Mouse (Mus musculus) frontal cortex, postnatal 14 days (tissue): Measurements from ENCODE around the gene Plaa.
"Not testable (repeated sequence)": the region's sequence is repeated elsewhere in the genome, so short reads cannot be mapped to it uniquely, and the experiment has no call there.

ENCODE experiments used
- DNase-seq, 2 experiments: peaks; one replicate each; pipeline ENCODE4 v3.0.0; 2022; ENCODE audit warnings: low spot score in 2 of 2

The Plaa gene

GRCm38 (mm10) chr4:94603031-94603629 is at the start of gene Plaa:
Plaa (minus strand) TSS chr4:94603244.
- DNase-seq = peak; percentile 87 to 90

DNA sequence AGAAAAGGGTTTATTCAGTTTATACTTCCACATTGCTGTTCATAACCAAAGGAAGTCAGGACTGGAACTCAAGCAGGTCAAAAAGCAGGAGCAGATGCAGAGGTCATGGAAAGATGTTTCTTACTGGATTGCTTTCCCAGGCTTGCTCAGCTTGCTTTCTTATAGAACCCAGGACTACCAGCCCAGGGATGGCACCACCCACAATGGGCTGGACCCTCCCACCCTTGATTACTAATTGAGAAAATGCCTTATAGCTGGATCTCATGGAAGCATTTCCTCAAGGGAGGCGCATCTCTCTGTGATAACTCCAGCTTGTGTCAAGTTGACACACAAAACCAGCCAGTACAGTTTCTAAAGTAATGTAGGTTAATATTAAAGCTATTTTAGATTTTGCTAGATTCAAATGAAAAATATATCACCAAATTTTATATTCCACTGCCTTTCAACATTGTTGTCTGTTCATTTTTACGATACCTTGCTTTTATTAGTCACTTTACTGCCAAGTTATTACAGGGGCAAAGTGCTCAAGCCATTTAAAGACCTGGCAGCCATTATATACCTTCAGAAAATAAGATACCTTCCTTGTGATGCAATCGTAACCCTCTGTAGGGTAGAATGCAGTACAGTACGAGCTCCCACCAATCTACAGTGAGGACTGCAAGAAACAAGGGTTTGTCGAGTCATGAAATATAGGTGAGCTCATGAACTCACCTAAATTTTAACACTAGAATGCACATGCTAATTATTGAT is 47.6 kb upstream of the Plaa start:
- DNase-seq = not testable (repeated sequence)

DNA sequence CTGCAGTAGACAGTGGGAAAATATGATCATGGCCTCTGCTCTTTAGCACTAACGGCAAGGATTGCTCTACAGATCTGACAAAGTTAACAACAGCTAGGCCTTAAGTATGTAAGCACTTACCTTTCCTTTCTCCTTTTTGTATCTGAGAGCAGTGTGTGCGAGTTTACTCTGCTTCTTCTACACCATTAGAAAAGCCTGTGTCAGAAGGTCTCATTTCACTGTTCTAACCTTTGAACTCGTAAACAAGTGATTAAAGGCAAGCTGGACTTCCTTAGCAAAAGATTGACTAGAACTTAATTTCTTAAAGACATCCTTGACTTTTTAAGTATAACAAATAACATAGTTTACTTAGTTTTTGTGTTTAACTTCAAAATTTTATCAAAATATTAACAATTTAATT is 46.9 kb upstream of the Plaa start, which contains the start of gene Lrrc19:
Gene Lrrc19 (minus strand): TSS at position 225 of the 400 bp plus-strand sequence.
- DNase-seq = no peak

DNA sequence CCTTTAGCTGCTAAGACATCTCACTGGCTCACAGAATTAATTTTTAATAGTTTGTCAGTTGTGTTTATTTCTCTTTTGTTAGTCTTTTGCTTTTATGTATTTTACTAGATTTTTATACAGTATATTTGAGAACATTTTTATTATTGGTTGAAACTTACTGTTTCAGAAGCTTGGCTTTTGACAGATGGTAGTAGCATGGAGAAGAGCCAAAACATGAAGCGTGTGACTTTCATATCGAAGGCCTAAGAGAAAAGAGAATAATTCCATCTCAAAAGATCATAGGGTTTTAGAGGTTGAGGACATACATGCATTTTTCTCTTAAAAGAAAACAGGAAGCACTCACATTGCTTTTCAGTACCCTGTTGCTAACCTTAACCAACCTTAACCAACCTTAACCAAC is 40.1 kb upstream of the Plaa start:
- no peak for DNase-seq

- no peak for DNase-seq
Observed at GRCm38 (mm10) chr4:94620077-94620476, 17.0 kb upstream of the Plaa start.

DNA sequence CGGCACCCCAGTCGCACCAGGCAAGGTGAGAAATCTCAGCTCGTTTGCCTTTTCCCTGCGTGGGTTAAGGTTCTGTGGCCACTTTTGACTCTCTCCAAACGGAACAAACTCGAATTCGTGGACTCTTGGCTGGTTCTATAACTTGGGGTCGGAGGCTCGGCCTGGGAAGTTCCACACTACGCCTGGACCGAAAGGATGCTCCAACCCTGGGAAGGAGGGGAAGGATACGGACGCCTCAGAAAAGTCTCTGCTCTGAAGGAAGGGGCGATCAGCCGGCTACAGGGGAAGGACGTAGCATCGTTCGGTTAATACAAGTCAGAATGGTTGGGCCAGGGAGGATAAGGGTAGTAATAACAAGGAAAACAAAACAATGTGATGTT is 11.6 kb upstream of the Plaa start:
- DNase-seq = no peak

GRCm38 (mm10) chr4:94613972-94614626 is 11.1 kb upstream of the Plaa start, which contains the start of gene Ift74:
Ift74 (plus strand) TSS chr4:94614491.
- DNase-seq = peak; percentile 87 to 92

GRCm38 (mm10) chr4:94610339-94610738 is 7.3 kb upstream of the Plaa start:
- DNase-seq = no peak

DNA sequence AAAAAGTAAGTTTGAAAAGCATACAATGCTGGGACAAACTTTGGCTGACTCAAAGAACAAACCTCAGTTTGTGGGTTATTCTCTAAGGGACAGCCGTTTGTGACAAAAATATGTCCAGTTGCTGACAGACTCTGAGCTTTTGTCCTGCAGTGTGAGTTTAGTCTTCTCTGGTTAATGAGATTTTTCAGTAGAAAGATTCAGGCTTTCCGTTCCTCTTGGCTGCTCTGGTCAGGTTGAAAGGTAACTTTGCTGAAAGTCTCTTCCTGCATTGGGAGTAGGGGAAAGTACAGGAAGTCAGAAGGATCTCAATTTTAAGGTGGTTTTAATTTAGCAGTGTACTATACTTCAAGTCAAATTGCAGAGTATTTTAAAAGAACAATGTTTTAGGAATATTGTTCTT is 2.5 kb upstream of the Plaa start:
- DNase-seq = no peak

- DNase-seq = no peak
Observed at GRCm38 (mm10) chr4:94604452-94605019, 1.5 kb upstream of the Plaa start.

DNA sequence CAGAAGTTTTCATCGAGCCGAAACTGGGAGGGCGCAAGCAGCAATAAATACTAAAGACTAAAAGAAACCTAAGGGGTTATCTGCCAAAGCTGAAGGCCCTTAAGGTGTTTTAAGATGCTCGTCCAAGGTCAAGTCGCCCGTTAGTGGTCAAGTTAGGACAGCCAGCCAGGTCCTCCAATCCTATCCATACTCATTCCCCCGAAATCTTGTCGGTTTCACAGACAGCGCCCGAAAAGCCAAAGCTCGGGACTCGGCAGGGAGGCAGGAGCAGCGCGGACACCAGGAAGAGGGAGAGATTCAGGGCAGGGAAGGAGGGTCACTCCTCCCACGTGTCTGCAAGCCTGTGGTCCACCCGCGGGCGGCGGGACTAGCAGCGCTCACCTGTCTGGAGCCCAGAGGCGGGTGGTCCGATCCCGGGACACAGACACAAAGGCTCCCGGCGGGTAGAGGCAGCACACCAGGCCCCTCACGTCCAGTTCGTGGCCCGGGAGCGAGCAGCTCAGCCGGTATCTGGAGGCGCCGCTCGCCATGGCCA is 481 bp downstream of the Plaa start:
- no peak for DNase-seq

GRCm38 (mm10) chr4:94601395-94601794 is 1.6 kb downstream of the Plaa start:
- no peak for DNase-seq

DNA sequence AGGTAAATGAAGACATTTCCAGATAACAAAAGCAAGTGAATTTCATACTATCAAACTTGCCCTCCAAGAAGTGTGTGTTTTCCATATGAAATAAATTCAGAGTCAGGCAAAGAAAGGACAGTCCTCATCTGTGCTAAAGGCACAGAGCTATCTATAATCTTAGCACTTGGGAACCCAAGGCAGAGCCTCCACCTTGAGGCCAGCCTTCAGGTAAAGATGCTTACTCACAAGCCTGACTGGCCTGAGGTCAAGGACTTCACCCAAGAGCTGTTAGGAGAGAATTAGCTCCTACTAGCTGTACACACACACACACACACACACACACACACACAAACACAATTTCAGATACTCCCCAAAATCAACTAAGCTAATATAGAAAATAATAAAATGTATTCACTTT is 10.3 kb downstream of the Plaa start:
- DNase-seq = no peak

DNA sequence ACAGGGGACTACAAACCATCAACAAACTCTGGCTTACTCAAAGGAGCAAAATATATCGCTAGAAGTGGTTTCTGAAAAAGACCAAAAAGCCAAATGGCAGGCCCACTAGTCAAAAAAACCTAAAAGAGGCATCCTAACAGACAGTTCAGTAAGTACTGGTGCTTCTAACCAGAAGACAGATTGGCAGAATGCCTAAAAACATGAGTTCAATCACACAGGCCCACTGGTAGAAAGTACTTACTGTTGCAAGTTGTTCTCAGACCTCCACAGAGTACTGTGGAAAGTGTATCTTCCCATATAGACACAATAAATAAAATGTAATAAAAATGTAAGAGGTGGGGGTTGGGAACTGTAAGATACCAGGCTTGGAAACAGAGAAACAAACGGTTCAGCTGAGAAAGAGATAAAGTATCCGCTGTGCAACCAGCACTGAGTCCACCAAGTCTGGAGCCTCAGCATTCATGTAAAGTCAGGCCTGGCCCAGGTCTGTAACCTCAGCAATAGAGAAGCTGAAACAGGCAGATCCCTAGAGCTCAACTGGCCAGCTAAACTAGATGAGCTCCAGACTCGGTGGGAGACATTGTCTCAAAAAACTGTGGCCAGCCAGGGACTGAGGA is 11.2 kb downstream of the Plaa start:
- DNase-seq = no peak

DNA sequence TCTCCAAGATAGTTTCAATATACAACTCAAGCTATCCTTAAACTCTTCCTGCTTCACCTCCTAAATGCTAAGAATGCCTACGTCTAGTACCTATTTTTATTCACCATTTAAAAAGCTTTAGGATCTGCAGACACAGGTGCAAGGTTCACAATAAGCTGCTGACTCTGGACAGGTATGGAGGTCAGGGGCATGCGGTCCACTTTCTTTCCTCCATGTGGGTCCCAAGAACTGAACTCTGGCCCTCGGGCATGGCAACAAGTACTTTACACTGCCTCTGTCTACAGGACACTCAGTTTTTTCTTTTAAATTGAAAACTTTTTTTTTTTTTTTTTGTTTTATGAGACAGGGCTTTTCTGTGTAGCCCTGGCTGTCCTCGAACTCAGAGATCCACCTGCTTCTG is 30.4 kb downstream of the Plaa start:
- no peak for DNase-seq

DNA sequence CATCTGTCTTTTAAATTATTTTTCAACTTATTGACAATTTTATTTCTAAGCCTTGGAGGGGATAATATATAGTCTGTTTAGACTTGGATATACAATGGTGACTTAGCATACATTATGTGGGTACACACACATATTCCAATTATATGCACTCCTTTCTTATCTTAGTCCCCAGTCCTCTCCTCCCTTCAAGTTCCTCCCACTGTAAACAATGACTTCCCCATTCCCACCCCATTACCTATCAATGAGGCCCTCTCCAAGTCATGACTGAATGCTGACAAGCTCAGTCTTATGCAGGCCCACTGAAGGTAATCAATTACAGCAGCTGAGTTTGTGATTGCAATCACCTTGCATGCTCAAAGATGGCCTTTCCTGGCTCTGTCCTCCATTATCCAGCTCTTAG is 38.7 kb downstream of the Plaa start:
- DNase-seq = no peak

DNA sequence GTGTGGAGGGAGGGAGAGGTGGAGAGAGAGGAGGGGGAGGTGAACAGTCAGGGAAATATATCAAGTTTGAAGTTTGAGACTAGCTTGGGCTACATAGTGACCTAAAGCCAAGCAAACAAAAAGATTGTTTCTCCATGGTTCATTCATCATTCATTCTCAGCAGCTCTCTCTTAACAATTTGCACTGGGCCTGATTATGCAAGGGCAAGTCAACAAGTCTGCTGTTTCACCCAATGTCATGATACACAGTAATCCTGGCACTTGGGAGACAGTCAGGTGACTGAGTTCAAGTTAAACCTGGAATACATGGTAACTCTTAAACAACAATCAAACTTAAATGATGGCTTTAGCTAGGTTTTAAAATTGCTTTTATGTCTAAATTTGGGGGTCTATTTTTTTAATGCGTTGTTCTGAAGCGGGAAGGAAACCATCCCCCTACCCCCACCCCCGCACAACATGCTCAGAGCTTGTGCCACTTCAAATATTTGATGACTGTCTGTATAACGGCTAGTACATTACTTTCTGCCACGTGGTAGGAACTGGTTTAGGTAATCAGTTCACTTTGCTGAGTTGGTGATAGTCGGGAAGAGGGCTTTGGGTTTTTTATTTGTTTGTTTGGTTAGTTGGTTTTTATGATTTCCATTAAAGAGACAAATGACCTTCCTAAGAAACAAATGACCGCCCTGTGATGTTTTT is 40.9 kb downstream of the Plaa start:
- DNase-seq = no peak

DNA sequence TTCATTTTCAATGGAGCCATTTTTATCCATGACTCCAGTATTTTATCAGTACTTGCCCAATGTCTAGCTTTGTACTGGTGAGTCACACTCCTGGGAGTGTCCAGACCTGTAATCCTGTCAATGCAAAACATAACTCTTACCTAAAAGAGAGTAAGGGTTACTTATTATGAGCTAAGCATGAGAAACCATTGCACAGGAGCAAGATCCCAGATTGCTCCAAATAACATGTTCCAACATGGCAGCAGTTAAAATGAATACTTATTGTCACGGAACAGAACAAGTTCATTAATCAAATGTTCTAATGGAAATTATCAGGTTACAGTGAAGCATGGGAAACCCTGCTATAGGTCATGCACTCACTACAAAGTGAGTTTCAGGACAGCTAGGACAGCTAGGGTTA is 42.7 kb downstream of the Plaa start:
- DNase-seq = no peak

GRCm38 (mm10) chr4:94559266-94559665 is 43.8 kb downstream of the Plaa start:
- DNase-seq = no peak

DNA sequence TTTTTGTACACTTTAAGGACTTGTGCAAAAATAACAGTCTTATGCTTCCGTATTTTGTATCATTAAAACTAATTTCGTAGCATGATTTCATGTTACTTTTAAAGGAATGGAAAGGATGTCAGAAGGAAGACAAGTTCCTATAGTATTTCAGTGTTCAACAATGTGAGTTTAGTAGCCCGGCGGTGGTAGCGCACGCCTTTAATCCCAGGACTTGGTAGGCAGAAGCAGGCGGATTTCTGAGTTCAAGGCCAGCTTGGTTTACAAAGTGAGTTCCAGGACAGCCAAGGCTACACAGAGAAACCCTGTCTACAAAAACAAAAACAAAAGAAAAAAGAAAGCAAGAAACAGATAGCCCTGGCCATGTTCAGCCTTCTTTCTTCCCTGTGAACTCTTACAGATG is 45.9 kb downstream of the Plaa start:
- no peak for DNase-seq
